Mouse (Mus musculus) embryonic facial prominence, embryonic 13.5 days (tissue): ENCODE measurements around the gene Ttc7b. TPM values are rescaled to one million over a fixed set of nuclear protein-coding genes. Genes with fewer than 3 reads are reported as not detected.

ENCODE experiments used
- ATAC-seq: fragments of 200-750 bp; cut with Nextera tagmentation; 2 replicates; pipeline ENCODE4 v1.8.0; 2017; ENCODE audit warnings: low read depth; ENCODE audit not compliant: insufficient number of reproducible peaks, insufficient read depth, low FRiP score, low TSS enrichment
- H3K27ac ChIP-seq: fragments of 300-500 bp; sonication (generic); 2 replicates; pipeline ENCODE4 v1.5.1; 2015; ENCODE audit warnings: moderate library complexity, mild to moderate bottlenecking, inconsistent platforms
- H3K27me3 ChIP-seq: fragments of 300-500 bp; sonication (generic); 2 replicates; pipeline ENCODE4 v1.6.1; 2015; ENCODE audit warnings: mild to moderate bottlenecking, inconsistent platforms
- H3K36me3 ChIP-seq: fragments of 300-500 bp; sonication (generic); 2 replicates; pipeline ENCODE4 v1.6.1; 2015; ENCODE audit warnings: mild to moderate bottlenecking, inconsistent platforms
- H3K4me1 ChIP-seq: fragments of 300-500 bp; sonication (generic); 2 replicates; pipeline ENCODE4 v1.6.1; 2015; ENCODE audit warnings: inconsistent platforms
- H3K4me2 ChIP-seq: fragments of 300-500 bp; sonication (generic); 2 replicates; pipeline ENCODE4 v1.6.1; 2015; ENCODE audit warnings: moderate library complexity, mild to moderate bottlenecking, inconsistent platforms
- H3K4me3 ChIP-seq: fragments of 300-500 bp; sonication (generic); 2 replicates; pipeline ENCODE4 v1.5.1; 2015; ENCODE audit warnings: mild to moderate bottlenecking, inconsistent platforms
- H3K9ac ChIP-seq: fragments of 300-500 bp; sonication (generic); 2 replicates; pipeline ENCODE4 v1.6.1; 2015; ENCODE audit warnings: mild to moderate bottlenecking, inconsistent platforms
- H3K9me3 ChIP-seq: fragments of 300-500 bp; sonication (generic); 2 replicates; pipeline ENCODE4 v1.6.1; 2016; ENCODE audit warnings: inconsistent platforms
- WGBS: fragments of 180-500 bp; shearing (Covaris S2); methylation state at CpG from one replicate; pipeline ENCODE4 v1.1.7; 2015; ENCODE audit warnings: mixed read lengths; 5-methylcytosine and 5-hydroxymethylcytosine counted together
- polyA plus RNA-seq: library from polyadenylated mRNA; unstranded; fragments of >200 nt; fragmentation: Nextera tagmentation; extraction: Ambion mirVana; gene quantifications from 2 replicates; pipeline ENCODE4 v1.2.1, GENCODE M21; 2015

Gene Ttc7b
- polyA plus RNA-seq, 1 experiment from 2014 or later: 6.0 TPM

GRCm38 (mm10) chr12:100396806-100397205, 123.8 kb downstream of the Ttc7b start:
- no peak overlapping the region for H3K9ac ChIP-seq
- no peak for ATAC-seq
- H3K4me2 ChIP-seq: no peak overlapping the region
- no peak overlapping the region for H3K27ac ChIP-seq
- no peaks in the 10 kb centered on the region for H3K27me3 ChIP-seq
- 87% methylated on average over 2 of the region's 2 CpGs for WGBS
- no peak overlapping the region for H3K4me3 ChIP-seq
- peaks cover 49% of the 10 kb centered on the region for H3K36me3 ChIP-seq
- H3K9me3 ChIP-seq: no peaks in the 10 kb centered on the region
- peaks cover 22% of the 10 kb centered on the region for H3K4me1 ChIP-seq

GRCm38 (mm10) chr12:100393532-100393931, 127.1 kb downstream of the Ttc7b start:
- no peak overlapping the region for H3K4me3 ChIP-seq
- H3K27ac ChIP-seq: no peak overlapping the region
- peaks cover 14% of the 10 kb centered on the region for H3K4me1 ChIP-seq
- 81% methylated on average over 3 of the region's 3 CpGs for WGBS
- H3K9ac ChIP-seq: no peak overlapping the region
- H3K4me2 ChIP-seq: no peak overlapping the region
- no peak for ATAC-seq
- no peaks in the 10 kb centered on the region for H3K27me3 ChIP-seq
- no peaks in the 10 kb centered on the region for H3K9me3 ChIP-seq
- H3K36me3 ChIP-seq: peaks cover 40% of the 10 kb centered on the region

DNA sequence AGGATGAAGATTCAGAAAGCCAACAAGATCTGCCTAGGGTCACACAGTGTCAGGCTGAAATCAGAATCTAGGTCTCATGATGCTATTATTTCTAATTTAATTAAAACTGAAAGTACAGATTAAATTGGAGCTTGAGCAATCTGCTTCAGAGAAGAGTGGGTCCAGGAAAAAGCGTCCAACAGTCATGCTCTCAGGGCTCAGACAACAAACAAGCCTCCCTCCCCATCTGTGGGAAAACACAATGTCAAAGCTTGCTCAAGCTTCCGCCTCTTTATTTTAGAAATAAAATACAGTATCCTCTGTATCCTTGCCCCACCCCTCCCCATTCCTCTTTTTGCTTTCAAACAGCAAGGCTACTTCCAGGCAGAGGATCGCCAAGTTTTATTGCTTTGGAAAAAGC, 127.5 kb downstream of the Ttc7b start:
- H3K27me3 ChIP-seq: no peaks in the 10 kb centered on the region
- H3K4me1 ChIP-seq: peaks cover 11% of the 10 kb centered on the region
- 82% methylated on average over 3 of the region's 3 CpGs for WGBS
- H3K4me3 ChIP-seq: no peak overlapping the region
- H3K9me3 ChIP-seq: no peaks in the 10 kb centered on the region
- no peak overlapping the region for H3K4me2 ChIP-seq
- H3K27ac ChIP-seq: no peak overlapping the region
- H3K9ac ChIP-seq: no peak overlapping the region
- no peak for ATAC-seq
- H3K36me3 ChIP-seq: peaks cover 38% of the 10 kb centered on the region

DNA sequence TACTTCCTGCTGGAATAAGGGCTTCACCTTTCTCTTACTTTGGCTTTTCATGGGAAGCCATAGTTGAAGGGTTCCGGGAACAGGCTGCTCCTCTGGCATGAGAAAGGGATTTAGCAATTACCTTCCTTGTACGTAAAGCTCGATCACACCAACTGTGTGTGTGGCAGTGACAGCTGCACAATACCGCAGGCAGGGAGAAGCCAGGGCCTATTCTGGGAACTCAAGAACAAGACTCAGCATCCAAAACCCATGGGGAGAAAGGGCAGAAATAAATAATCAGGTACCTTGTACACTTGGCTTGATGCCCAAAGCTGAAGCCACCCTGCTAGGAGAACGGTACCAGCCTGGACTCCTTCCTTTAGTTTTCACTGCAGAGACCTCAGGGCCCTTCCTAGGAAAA, 128.2 kb downstream of the Ttc7b start:
- WGBS: 74% methylated on average over 5 of the region's 5 CpGs
- no peak overlapping the region for H3K4me3 ChIP-seq

GRCm38 (mm10) chr12:100391890-100392289, 128.7 kb downstream of the Ttc7b start:
- Histone ChIP-seq H3K4me2 (no peak overlapping the region), H3K9ac (no peak overlapping the region), H3K4me3 (no peak overlapping the region), H3K4me1 (peaks cover 3% of the 10 kb centered on the region), H3K27me3 (no peaks in the 10 kb centered on the region), H3K27ac (no peak overlapping the region), H3K36me3 (peaks cover 43% of the 10 kb centered on the region), H3K9me3 (no peaks in the 10 kb centered on the region)
- WGBS: 86% methylated on average over 9 of the region's 9 CpGs
- no peak for ATAC-seq

More for the DNA sequence above, 128.2 kb downstream of the Ttc7b start:
- no peak overlapping the region for H3K27ac ChIP-seq
- H3K36me3 ChIP-seq: peaks cover 39% of the 10 kb centered on the region
- ATAC-seq: no peak
- no peak overlapping the region for H3K4me2 ChIP-seq
- H3K4me1 ChIP-seq: peaks cover 4% of the 10 kb centered on the region
- H3K9me3 ChIP-seq: no peaks in the 10 kb centered on the region
- H3K9ac ChIP-seq: no peak overlapping the region
- no peaks in the 10 kb centered on the region for H3K27me3 ChIP-seq

GRCm38 (mm10) chr12:100389878-100390710, 130.5 kb downstream of the Ttc7b start:
- 62% methylated on average over 12 of the region's 12 CpGs for WGBS

DNA sequence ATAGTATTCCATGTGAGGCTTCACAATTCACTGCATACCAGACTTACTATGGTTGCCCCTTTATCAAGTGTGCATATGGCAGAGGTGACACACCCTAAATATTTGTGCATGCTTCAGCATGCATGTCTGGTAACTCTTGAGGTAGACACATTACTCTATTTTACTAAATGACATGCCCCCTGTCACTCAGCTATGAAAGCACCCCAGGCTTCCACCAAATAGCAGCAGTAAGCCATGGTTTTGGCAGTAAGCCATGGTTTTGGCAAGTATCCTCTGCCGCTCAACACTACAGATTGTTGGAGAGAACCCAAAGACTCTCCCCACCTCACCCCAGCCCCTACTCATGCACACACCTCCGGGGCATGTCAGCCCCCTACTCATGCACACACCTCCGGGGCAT, 134.4 kb downstream of the Ttc7b start:
- no peak overlapping the region for H3K9ac ChIP-seq
- no peaks in the 10 kb centered on the region for H3K27me3 ChIP-seq
- 57% methylated on average over 3 of the region's 3 CpGs for WGBS
- peaks cover 17% of the 10 kb centered on the region for H3K4me1 ChIP-seq
- ATAC-seq: peak; percentile 77
- H3K36me3 ChIP-seq: peaks cover 50% of the 10 kb centered on the region
- no peak overlapping the region for H3K4me2 ChIP-seq
- H3K9me3 ChIP-seq: no peaks in the 10 kb centered on the region
- H3K27ac ChIP-seq: peak overlapping the region; percentile 64; the same call in 1 of the 2 replicates
- H3K4me3 ChIP-seq: no peak overlapping the region

More at GRCm38 (mm10) chr12:100389878-100390710, 130.5 kb downstream of the Ttc7b start:
- H3K9ac ChIP-seq: no peak overlapping the region
- H3K36me3 ChIP-seq: peaks cover 44% of the 10 kb centered on the region
- no peak for ATAC-seq
- H3K4me3 ChIP-seq: no peak overlapping the region
- no peaks in the 10 kb centered on the region for H3K9me3 ChIP-seq
- no peak overlapping the region; the same call in 1 of the 2 replicates for H3K27ac ChIP-seq
- no peak overlapping the region for H3K4me2 ChIP-seq
- peaks cover 14% of the 10 kb centered on the region for H3K4me1 ChIP-seq
- H3K27me3 ChIP-seq: no peaks in the 10 kb centered on the region

DNA sequence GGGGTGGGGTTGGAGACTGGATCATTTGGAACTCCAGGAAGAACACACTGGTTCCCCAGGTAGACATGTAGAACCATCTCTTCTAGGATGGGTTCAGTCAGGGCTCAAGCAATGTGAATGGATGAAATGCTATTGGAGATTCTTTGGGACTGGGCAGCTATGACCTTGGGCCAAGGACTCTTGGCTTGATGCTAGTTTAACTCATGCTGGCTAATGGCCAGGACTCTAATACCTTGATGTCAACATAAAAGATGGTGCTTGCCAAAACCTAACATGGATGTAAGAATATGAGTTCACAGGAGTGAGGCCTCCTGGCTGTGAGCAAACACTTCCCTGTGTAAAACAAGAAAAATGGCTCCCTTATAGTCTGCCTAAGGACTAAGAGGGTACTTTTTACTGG, 138.1 kb downstream of the Ttc7b start:
- Histone ChIP-seq H3K27ac (no peak overlapping the region), H3K4me3 (no peak overlapping the region), H3K36me3 (peaks cover 39% of the 10 kb centered on the region), H3K9me3 (no peaks in the 10 kb centered on the region), H3K9ac (no peak overlapping the region), H3K4me2 (no peak overlapping the region), H3K27me3 (no peaks in the 10 kb centered on the region), H3K4me1 (peaks cover 17% of the 10 kb centered on the region)
- ATAC-seq: no peak

DNA sequence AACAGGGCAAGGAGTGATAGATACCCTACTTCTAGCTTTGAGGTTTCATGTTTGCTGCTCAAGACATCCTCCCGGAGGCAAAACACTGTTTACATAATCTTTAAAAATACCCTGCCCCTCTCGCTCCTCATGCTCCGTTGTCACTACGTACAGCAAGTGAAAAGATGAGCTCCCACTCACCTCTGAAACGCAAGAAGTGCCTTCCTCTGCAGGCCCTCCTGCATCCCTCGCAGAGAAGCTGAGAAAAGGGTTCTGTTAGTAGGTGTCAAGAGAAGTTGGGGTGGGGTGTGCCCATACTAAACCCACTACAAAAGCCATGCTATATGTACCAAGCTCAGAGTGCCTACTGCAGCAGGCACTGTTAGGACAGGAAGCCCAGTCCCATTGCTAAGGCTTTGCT, 138.7 kb downstream of the Ttc7b start:
- H3K27me3 ChIP-seq: no peaks in the 10 kb centered on the region
- H3K27ac ChIP-seq: no peak overlapping the region
- H3K9me3 ChIP-seq: no peaks in the 10 kb centered on the region
- H3K4me2 ChIP-seq: no peak overlapping the region
- H3K4me3 ChIP-seq: no peak overlapping the region
- H3K36me3 ChIP-seq: peaks cover 34% of the 10 kb centered on the region
- WGBS: 78% methylated on average over 6 of the region's 6 CpGs
- H3K4me1 ChIP-seq: peaks cover 17% of the 10 kb centered on the region
- no peak for ATAC-seq
- H3K9ac ChIP-seq: no peak overlapping the region

DNA sequence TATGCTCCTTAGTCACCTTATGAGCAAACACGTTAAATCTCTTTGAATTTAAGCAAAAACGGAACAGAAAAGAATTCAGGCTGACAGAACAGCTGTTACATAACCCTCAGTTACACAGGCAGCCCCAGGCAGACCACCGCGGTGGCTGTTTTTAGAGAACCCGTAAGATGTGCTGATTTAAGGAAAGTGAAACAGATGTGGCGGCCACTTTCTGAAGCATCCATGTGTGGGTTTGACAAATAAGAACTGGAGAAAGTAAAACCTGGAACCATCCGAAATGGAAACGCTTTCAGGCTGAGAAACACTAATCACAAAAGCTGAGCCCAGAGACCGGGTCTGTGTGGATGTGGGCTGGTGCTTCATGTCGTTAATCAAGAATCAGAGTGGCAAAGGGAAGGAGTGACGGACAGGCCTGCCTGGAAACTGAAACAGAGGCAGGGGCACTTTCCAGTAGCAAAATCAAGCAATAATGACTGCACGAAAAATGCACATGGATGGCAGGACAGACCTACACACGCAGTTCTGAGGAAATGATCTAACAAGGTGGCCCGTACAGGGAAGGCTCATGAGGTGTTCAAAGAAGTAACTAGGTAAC, 139.8 kb downstream of the Ttc7b start:
- Histone ChIP-seq H3K4me3 (no peak overlapping the region), H3K4me1 (peaks cover 12% of the 10 kb centered on the region), H3K9me3 (no peaks in the 10 kb centered on the region), H3K36me3 (peaks cover 34% of the 10 kb centered on the region), H3K4me2 (0 out of 2 replicates have a peak overlapping the region, but pooled peaks have one; percentile 18), H3K9ac (no peak overlapping the region), H3K27me3 (no peaks in the 10 kb centered on the region), H3K27ac (peak overlapping the region; percentile 55; the same call in 1 of the 2 replicates)
- WGBS: 40% methylated on average over 14 of the region's 14 CpGs
- ATAC-seq: no peak

GRCm38 (mm10) chr12:100379833-100380232, 140.8 kb downstream of the Ttc7b start:
- Histone ChIP-seq H3K9ac (no peak overlapping the region), H3K9me3 (no peaks in the 10 kb centered on the region), H3K4me3 (no peak overlapping the region), H3K27me3 (no peaks in the 10 kb centered on the region), H3K36me3 (peaks cover 35% of the 10 kb centered on the region), H3K4me1 (peaks cover 7% of the 10 kb centered on the region), H3K27ac (no peak overlapping the region), H3K4me2 (no peak overlapping the region)
- ATAC-seq: no peak
- 84% methylated on average over 1 of the region's 1 CpGs for WGBS

DNA sequence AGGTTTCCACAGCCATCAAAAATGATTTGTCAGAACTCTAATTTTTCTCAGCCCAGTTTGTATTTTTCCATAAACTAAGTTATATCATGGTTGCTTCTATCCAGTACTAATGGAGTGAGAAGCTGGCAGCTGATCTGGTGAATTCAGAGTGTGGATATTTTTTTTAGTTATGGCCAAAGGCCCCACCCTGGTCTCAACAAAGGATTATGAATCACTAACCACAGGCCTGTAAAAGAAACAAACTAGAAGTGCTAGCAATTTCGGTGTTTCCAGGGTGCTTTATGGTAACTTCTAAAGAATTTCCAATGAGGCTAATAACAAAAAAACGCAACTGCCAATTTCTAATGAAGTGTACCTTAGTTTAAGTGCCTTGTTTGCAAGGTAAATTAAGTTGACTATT, 142.4 kb downstream of the Ttc7b start:
- H3K27me3 ChIP-seq: no peaks in the 10 kb centered on the region
- H3K4me2 ChIP-seq: no peak overlapping the region
- no peak overlapping the region for H3K9ac ChIP-seq
- WGBS: 72% methylated on average over 2 of the region's 2 CpGs
- no peak for ATAC-seq
- peaks cover 7% of the 10 kb centered on the region for H3K4me1 ChIP-seq
- H3K27ac ChIP-seq: no peak overlapping the region
- no peak overlapping the region for H3K4me3 ChIP-seq
- H3K36me3 ChIP-seq: peaks cover 38% of the 10 kb centered on the region
- no peaks in the 10 kb centered on the region for H3K9me3 ChIP-seq
